Mouse (Mus musculus): ENCODE data around the gene Erbb4. TPM values are rescaled to one million over a fixed set of nuclear protein-coding genes. Genes with fewer than 3 reads are reported as not detected.

Erbb4 gene
- total RNA-seq, 2 experiments from 2014 or later: 40.5 TPM

GRCm38 (mm10) chr1:68590475-68590874, 517.4 kb downstream of the Erbb4 start:
- DNase-seq (ENCODE audit: low spot score in 2 of 2): no peak

- DNase-seq (ENCODE audit: low spot score in 2 of 2): no peak
These were observed 533.9 kb downstream of the Erbb4 start for GRCm38 (mm10) chr1:68573851-68574540.

GRCm38 (mm10) chr1:68570924-68571323, 536.9 kb downstream of the Erbb4 start:
- DNase-seq (ENCODE audit: low spot score in 2 of 2): no peak

- no peak for DNase-seq (ENCODE audit: low spot score in 2 of 2)
These were observed 564.9 kb downstream of the Erbb4 start for GRCm38 (mm10) chr1:68542942-68543341.

GRCm38 (mm10) chr1:68517820-68518219, 590.0 kb downstream of the Erbb4 start:
- no peak for DNase-seq (ENCODE audit: low spot score in 2 of 2)

GRCm38 (mm10) chr1:68503873-68504272, 604.0 kb downstream of the Erbb4 start:
- DNase-seq (ENCODE audit: low spot score in 2 of 2): no peak

- DNase-seq (ENCODE audit: low spot score in 2 of 2): no peak
These were observed 606.3 kb downstream of the Erbb4 start for GRCm38 (mm10) chr1:68501561-68501960.

- DNase-seq (ENCODE audit: low spot score in 2 of 2): no peak
These were observed 641.4 kb downstream of the Erbb4 start for GRCm38 (mm10) chr1:68466390-68466960.

- DNase-seq (ENCODE audit: low spot score in 2 of 2): no peak
These were observed 656.6 kb downstream of the Erbb4 start for GRCm38 (mm10) chr1:68451274-68451673.

GRCm38 (mm10) chr1:68424336-68424983, 683.4 kb downstream of the Erbb4 start:
- DNase-seq (ENCODE audit: low spot score in 2 of 2): no peak

- DNase-seq (ENCODE audit: low spot score in 2 of 2): no peak
These were observed 706.7 kb downstream of the Erbb4 start for GRCm38 (mm10) chr1:68401204-68401603.

GRCm38 (mm10) chr1:68371531-68371930, 736.3 kb downstream of the Erbb4 start:
- peak in 1 of 2 experiments; percentile 29 for DNase-seq (ENCODE audit: low spot score in 2 of 2)

GRCm38 (mm10) chr1:68333714-68334113, 774.1 kb downstream of the Erbb4 start:
- no peak for DNase-seq (ENCODE audit: low spot score in 2 of 2)

- DNase-seq (ENCODE audit: low spot score in 2 of 2): peak in 1 of 2 experiments; percentile 11
These were observed 802.0 kb downstream of the Erbb4 start for GRCm38 (mm10) chr1:68305813-68306212.

GRCm38 (mm10) chr1:68284443-68284842, 823.4 kb downstream of the Erbb4 start:
- DNase-seq (ENCODE audit: low spot score in 2 of 2): no peak

GRCm38 (mm10) chr1:68275819-68276218, 832.0 kb downstream of the Erbb4 start:
- DNase-seq (ENCODE audit: low spot score in 2 of 2): no peak

- DNase-seq (ENCODE audit: low spot score in 2 of 2): no peak
These were observed 929.3 kb downstream of the Erbb4 start for GRCm38 (mm10) chr1:68178580-68178979.

- no peak for DNase-seq (ENCODE audit: low spot score in 2 of 2)
These were observed 952.6 kb downstream of the Erbb4 start for GRCm38 (mm10) chr1:68155253-68155652.

- no peak for DNase-seq (ENCODE audit: low spot score in 2 of 2)
These were observed 957.3 kb downstream of the Erbb4 start for GRCm38 (mm10) chr1:68150572-68150971.

GRCm38 (mm10) chr1:68142562-68143350, 965.1 kb downstream of the Erbb4 start:
- no peak for DNase-seq (ENCODE audit: low spot score in 2 of 2)

- no peak for DNase-seq (ENCODE audit: low spot score in 2 of 2)
These were observed 972.9 kb downstream of the Erbb4 start for GRCm38 (mm10) chr1:68134943-68135342.

- DNase-seq (ENCODE audit: low spot score in 2 of 2): peak in 1 of 2 experiments; percentile 15
These were observed 973.4 kb downstream of the Erbb4 start for GRCm38 (mm10) chr1:68134450-68134849.
